Mouse (Mus musculus): ENCODE measurements around the gene Hist1h4h. TPM values are rescaled to one million over a fixed set of nuclear protein-coding genes. Genes with fewer than 3 reads are reported as not detected.

The Hist1h4h gene
- 24.9 and 35.3 TPM in 2 replicates for polyA plus RNA-seq (2015; fragmentation: Nextera tagmentation; extraction: Ambion mirVana)

GRCm38 (mm10) chr13:23530901-23531875, at the start of gene Hist1h4h:
Hist1h4h (plus strand) TSS chr13:23531050.

GRCm38 (mm10) chr13:23488400-23489322, 42.2 kb upstream of the Hist1h4h start, which contains the start of gene Btn2a2:
Btn2a2 (minus strand) TSS chr13:23488857.

GRCm38 (mm10) chr13:23533560-23534367, 2.9 kb downstream of the Hist1h4h start, which contains the start of gene Hist1h2af:
Hist1h2af (plus strand) TSS chr13:23533906.

GRCm38 (mm10) chr13:23535137-23536075, 4.6 kb downstream of the Hist1h4h start, which contains the start of gene Hist1h3g:
Hist1h3g (plus strand) TSS chr13:23535422.

GRCm38 (mm10) chr13:23542999-23543607, 12.3 kb downstream of the Hist1h4h start, which contains the start of gene Hist1h2bh:
Hist1h2bh (minus strand) TSS chr13:23543392.

GRCm38 (mm10) chr13:23543965-23544786, 13.3 kb downstream of the Hist1h4h start, which contains the start of gene Hist1h3f:
Hist1h3f (plus strand) TSS chr13:23544052.

GRCm38 (mm10) chr13:23551146-23551834, 20.4 kb downstream of the Hist1h4h start, which contains the start of gene Hist1h4f:
Hist1h4f (minus strand) TSS chr13:23551648.

GRCm38 (mm10) chr13:23552962-23553361, 22.1 kb downstream of the Hist1h4h start, which contains the start of gene Hist1h1d:
Hist1h1d (plus strand) TSS chr13:23553262.

GRCm38 (mm10) chr13:23561883-23562659, 31.2 kb downstream of the Hist1h4h start, which contains the start of gene Hist1h3e:
Hist1h3e (minus strand) TSS chr13:23562369.

GRCm38 (mm10) chr13:23571022-23571503, 40.2 kb downstream of the Hist1h4h start, which contains the start of the genes Hist1h2ae and Hist1h2bg:
Hist1h2ae (minus strand) TSS chr13:23571220.
Hist1h2bg (plus strand) TSS chr13:23571396.

GRCm38 (mm10) chr13:23573898-23574524, 43.2 kb downstream of the Hist1h4h start, which contains the start of the genes Hist1h2bf and Hist1h2ad:
Hist1h2bf (minus strand) TSS chr13:23574196.
Hist1h2ad (plus strand) TSS chr13:23574381.

GRCm38 (mm10) chr13:23575271-23575851, 44.5 kb downstream of the Hist1h4h start, which contains the start of gene Hist1h3d:
Hist1h3d (plus strand) TSS chr13:23575763.

Data from urinary bladder, postnatal 0 days (tissue).